Mouse (Mus musculus) liver, postnatal 0 days (tissue): ENCODE results near the gene Gpn3. TPM values are rescaled to one million over a fixed set of nuclear protein-coding genes. Genes with fewer than 3 reads are reported as not detected.
"Not testable (repeated sequence)": the region's sequence is repeated elsewhere in the genome, so short reads cannot be mapped to it uniquely, and the experiment has no call there.

Source experiments
- ATAC-seq: fragments of 200-750 bp; cut with Nextera tagmentation; 2 replicates; pipeline ENCODE4 v1.8.0; 2017; ENCODE audit warnings: mild to moderate bottlenecking, moderate library complexity
- DNase-seq: peaks from one replicate; pipeline ENCODE4 v3.0.0-alpha.2; 2016
- H3K27ac ChIP-seq: fragments of 300-500 bp; sonication (generic); 2 replicates; pipeline ENCODE4 v1.5.1; 2014; ENCODE audit warnings: antibody characterized with exemption, moderate library complexity, mild to moderate bottlenecking, low read depth
- H3K27me3 ChIP-seq: fragments of 300-500 bp; sonication (generic); 2 replicates; pipeline ENCODE4 v1.6.1; 2014; ENCODE audit warnings: low read length, control low read depth, mixed read lengths; ENCODE audit not compliant: insufficient read depth
- H3K36me3 ChIP-seq: fragments of 300-500 bp; sonication (generic); replicated peaks from 2 replicates; pipeline ENCODE4 v1.6.1; 2014; ENCODE audit warnings: mild to moderate bottlenecking, control low read depth, low read length, moderate library complexity, mixed read lengths; ENCODE audit not compliant: insufficient read depth
- H3K4me1 ChIP-seq: fragments of 300-500 bp; sonication (generic); 2 replicates; pipeline ENCODE4 v1.6.1; 2014; ENCODE audit warnings: antibody characterized with exemption, mild to moderate bottlenecking, control low read depth; ENCODE audit not compliant: insufficient read depth
- H3K4me2 ChIP-seq: fragments of 300-500 bp; sonication (generic); 2 replicates; pipeline ENCODE4 v1.6.1; 2014; ENCODE audit warnings: low read depth, mild to moderate bottlenecking, low read length, moderate library complexity, mixed read lengths
- H3K4me3 ChIP-seq: fragments of 300-500 bp; sonication (generic); 2 replicates; pipeline ENCODE4 v1.5.1; 2014; ENCODE audit warnings: low read depth, low read length
- H3K9ac ChIP-seq: fragments of 300-500 bp; sonication (generic); replicated peaks from 2 replicates; pipeline ENCODE4 v1.6.1; 2014; ENCODE audit warnings: mild to moderate bottlenecking, moderate library complexity
- H3K9me3 ChIP-seq: fragments of 300-500 bp; sonication (generic); 2 replicates; pipeline ENCODE4 v1.6.1; 2016; ENCODE audit warnings: mild to moderate bottlenecking, control low read depth, low read length, mixed read lengths
- CTCF ChIP-seq: sonication (generic); IDR thresholded peaks from 2 replicates; pipeline ENCODE4 v1.5.1; 2016; ENCODE audit warnings: antibody characterized with exemption, low read depth
- EP300 ChIP-seq: IDR thresholded peaks from 2 replicates; pipeline ENCODE4 v1.6.1; 2016; ENCODE audit warnings: antibody characterized with exemption, low read depth, mild to moderate bottlenecking
- WGBS: fragments of 180-500 bp; shearing (Covaris S2); extraction: QIAGEN DNeasy Blood & Tissue Kit; methylation state at CpG from one replicate; pipeline ENCODE4 v1.1.7; 2014; ENCODE audit not compliant: insufficient replicate concordance; 5-methylcytosine and 5-hydroxymethylcytosine counted together
- polyA plus RNA-seq: library from polyadenylated mRNA; unstranded; fragments of >200 nt; fragmentation: Nextera tagmentation; extraction: Ambion mirVana; gene quantifications from 2 replicates; pipeline ENCODE4 v1.2.1, GENCODE M21; 2015

Gene Gpn3
- polyA plus RNA-seq, 1 experiment from 2014 or later = 26.7 TPM

- Histone ChIP-seq H3K4me3 (no peak overlapping the region), H3K4me1 (no peaks in the 10 kb centered on the region), H3K27me3 (no peaks in the 10 kb centered on the region), H3K9ac (no peak overlapping the region), H3K4me2 (no peak overlapping the region), H3K9me3 (no peaks in the 10 kb centered on the region), H3K36me3 (0 out of 2 replicates have a peak, but pooled peaks cover 2% of the 10 kb centered on the region), H3K27ac (no peak overlapping the region)
- ATAC-seq (no peak), DNase-seq (no peak)
- WGBS = 55% methylated on average over 6 of the region's 6 CpGs
- TF ChIP-seq EP300 = no peak
- TF ChIP-seq CTCF = no peak
Measured at GRCm38 (mm10) chr5:122412826-122413225, 41.1 kb downstream of the Gpn3 start.

- Histone ChIP-seq H3K9ac (no peak overlapping the region), H3K27me3 (no peaks in the 10 kb centered on the region), H3K4me2 (no peak overlapping the region), H3K36me3 (0 out of 2 replicates have a peak, but pooled peaks cover 2% of the 10 kb centered on the region), H3K27ac (no peak overlapping the region), H3K4me1 (no peaks in the 10 kb centered on the region), H3K4me3 (no peak overlapping the region), H3K9me3 (no peaks in the 10 kb centered on the region)
- DNase-seq = no peak
- no peak for ATAC-seq
- no peak for TF ChIP-seq EP300
- TF ChIP-seq CTCF = no peak
- WGBS = 90% methylated on average over 5 of the region's 5 CpGs
Measured at GRCm38 (mm10) chr5:122414351-122414750, 42.7 kb downstream of the Gpn3 start.

GRCm38 (mm10) chr5:122415465-122415864 is 43.8 kb downstream of the Gpn3 start:
- ATAC-seq (no peak), DNase-seq (no peak)
- no peaks in the 10 kb centered on the region for H3K4me1 ChIP-seq
- no peak overlapping the region for H3K4me2 ChIP-seq
- H3K36me3 ChIP-seq = no peaks in the 10 kb centered on the region
- H3K27me3 ChIP-seq = no peaks in the 10 kb centered on the region
- 81% methylated on average over 12 of the region's 12 CpGs for WGBS
- no peak overlapping the region for H3K27ac ChIP-seq
- no peaks in the 10 kb centered on the region for H3K9me3 ChIP-seq
- no peak overlapping the region for H3K4me3 ChIP-seq
- H3K9ac ChIP-seq = no peak overlapping the region
- no peak for TF ChIP-seq EP300
- no peak for TF ChIP-seq CTCF

GRCm38 (mm10) chr5:122420676-122421075 is 49.0 kb downstream of the Gpn3 start:
- ATAC-seq = not testable (repeated sequence)
- 62% methylated on average over 4 of the region's 4 CpGs for WGBS

GRCm38 (mm10) chr5:122421271-122422068 is 49.8 kb downstream of the Gpn3 start, which contains the start of gene Anapc7:
Gene Anapc7 (plus strand): TSS chr5:122421693.
- TF ChIP-seq EP300 (no peak), CTCF (peak; percentile 41)
- peak; percentile 12 for ATAC-seq
- WGBS = 15% methylated on average over 17 of the region's 17 CpGs

More at GRCm38 (mm10) chr5:122420676-122421075, 49.0 kb downstream of the Gpn3 start:
- not testable (repeated sequence) for H3K4me1 ChIP-seq, H3K4me2 ChIP-seq, H3K27me3 ChIP-seq, DNase-seq, H3K27ac ChIP-seq, H3K4me3 ChIP-seq, H3K9me3 ChIP-seq, H3K9ac ChIP-seq, H3K36me3 ChIP-seq

GRCm38 (mm10) chr5:122422071-122422964 is 50.6 kb downstream of the Gpn3 start:
- TF ChIP-seq EP300 (peak; percentile 80), CTCF (peak; percentile 33)
- ATAC-seq (peak; percentile 90), DNase-seq (peak; percentile 92)
- peak overlapping the region; percentile 86 for H3K9ac ChIP-seq
- H3K4me2 ChIP-seq = peak overlapping the region; percentile 81
- no peaks in the 10 kb centered on the region for H3K27me3 ChIP-seq
- H3K4me1 ChIP-seq = peaks cover 8% of the 10 kb centered on the region
- H3K4me3 ChIP-seq = peak overlapping the region; percentile 80
- no peaks in the 10 kb centered on the region for H3K9me3 ChIP-seq
- no peaks in the 10 kb centered on the region; the same call in 1 of the 2 replicates for H3K36me3 ChIP-seq
- H3K27ac ChIP-seq = peak overlapping the region; percentile 77
- WGBS = under 1% methylated on average over 73 of the region's 73 CpGs

More at GRCm38 (mm10) chr5:122421271-122422068, 49.8 kb downstream of the Gpn3 start, which contains the start of gene Anapc7:
- peak within 1 kb of the TSS; percentile 86 for H3K9ac ChIP-seq
- no peaks in the 10 kb centered on the region for H3K9me3 ChIP-seq
- H3K4me2 ChIP-seq = peak within 1 kb of the TSS; percentile 81
- DNase-seq = no peak
- no peaks in the 10 kb centered on the region; the same call in 1 of the 2 replicates for H3K36me3 ChIP-seq
- H3K27ac ChIP-seq = peak within 1 kb of the TSS; percentile 77
- H3K4me1 ChIP-seq = peaks cover 8% of the 10 kb centered on the region
- peak within 1 kb of the TSS; percentile 80 for H3K4me3 ChIP-seq
- H3K27me3 ChIP-seq = no peaks in the 10 kb centered on the region
